Mouse (Mus musculus) liver, postnatal 0 days (tissue): Measurements from ENCODE around the gene Cisd3.

Source experiments
- CTCF ChIP-seq: sonication (generic); IDR thresholded peaks from 2 replicates; pipeline ENCODE4 v1.5.1; 2016; ENCODE audit warnings: antibody characterized with exemption, low read depth
- EP300 ChIP-seq: IDR thresholded peaks from 2 replicates; pipeline ENCODE4 v1.6.1; 2016; ENCODE audit warnings: antibody characterized with exemption, low read depth, mild to moderate bottlenecking

GRCm38 (mm10) chr11:97643380-97644055 is 42.1 kb upstream of the Cisd3 start:
- TF ChIP-seq CTCF (no peak), EP300 (no peak)
